Mouse (Mus musculus) adrenal gland, postnatal 25 days (tissue): ENCODE measurements around the gene Atp6v1f. TPM values are rescaled to one million over a fixed set of nuclear protein-coding genes. Genes with fewer than 3 reads are reported as not detected.
A peak's percentile ranks its signal among the peaks of the same experiment; 100 is the strongest.

ENCODE experiments used
- DNase-seq: peaks from one replicate; pipeline ENCODE4 v3.0.0; 2021; ENCODE audit warnings: mixed read lengths
- long read RNA-seq: library from polyadenylated mRNA; stranded (forward); transcript quantifications from one replicate; pipeline ENCODE4 v2.0.0, GENCODE M21; 2021
- total RNA-seq: library from RNA; stranded (reverse); gene quantifications from 2 replicates; pipeline ENCODE4 v1.2.3, GENCODE M21; 2021

Gene Atp6v1f
- 195 TPM in 2 replicates for total RNA-seq
- long read RNA-seq, transcript Atp6v1f-201 (2 exons, 703 nt), result major isoform, 113 of 114 reads
- long read RNA-seq, partial matches to known transcripts, result 1 of 114 reads
- long read RNA-seq, other reads (novel, unspliced or antisense), result 0 of 114 reads

GRCm38 (mm10) chr6:29467583-29468354 lies at the start of gene Atp6v1f:
Gene Atp6v1f (plus strand): TSS chr6:29467718.
- peak; percentile 93 for DNase-seq

GRCm38 (mm10) chr6:29420596-29420995 lies 46.9 kb upstream of the Atp6v1f start:
- DNase-seq, result no peak

- DNase-seq, result no peak
These were observed 42.4 kb upstream of the Atp6v1f start for GRCm38 (mm10) chr6:29425118-29425517.

- no peak for DNase-seq
These were observed 41.2 kb upstream of the Atp6v1f start for GRCm38 (mm10) chr6:29426331-29426730.

- DNase-seq, result no peak
These were observed 39.3 kb upstream of the Atp6v1f start for GRCm38 (mm10) chr6:29428171-29428570.

GRCm38 (mm10) chr6:29430681-29431420 lies 36.7 kb upstream of the Atp6v1f start:
- DNase-seq, result no peak

GRCm38 (mm10) chr6:29431473-29431872 lies 36.0 kb upstream of the Atp6v1f start:
- DNase-seq, result no peak

- DNase-seq, result no peak
These were observed 35.4 kb upstream of the Atp6v1f start for GRCm38 (mm10) chr6:29432156-29432555.

- DNase-seq, result no peak
These were observed 34.9 kb upstream of the Atp6v1f start for GRCm38 (mm10) chr6:29432676-29433037.

GRCm38 (mm10) chr6:29433038-29433803 lies 34.3 kb upstream of the Atp6v1f start, which contains the start of gene Flnc:
Gene Flnc (plus strand): TSS chr6:29433256.
- peak; percentile 26 for DNase-seq

- DNase-seq, result no peak
These were observed 33.4 kb upstream of the Atp6v1f start for GRCm38 (mm10) chr6:29433804-29434795.

- DNase-seq, result no peak
These were observed 32.4 kb upstream of the Atp6v1f start for GRCm38 (mm10) chr6:29434911-29435691.

GRCm38 (mm10) chr6:29435940-29436451 lies 31.5 kb upstream of the Atp6v1f start:
- no peak for DNase-seq

- peak; percentile 34 for DNase-seq
These were observed 31.0 kb upstream of the Atp6v1f start for GRCm38 (mm10) chr6:29436461-29436934.

- DNase-seq, result no peak
These were observed 28.3 kb upstream of the Atp6v1f start for GRCm38 (mm10) chr6:29439251-29439650.

- no peak for DNase-seq
These were observed 27.7 kb upstream of the Atp6v1f start for GRCm38 (mm10) chr6:29439789-29440188.

- peak; percentile 46 for DNase-seq
These were observed 22.7 kb upstream of the Atp6v1f start for GRCm38 (mm10) chr6:29444773-29445172.

GRCm38 (mm10) chr6:29445354-29445753 lies 22.2 kb upstream of the Atp6v1f start:
- DNase-seq, result no peak

- DNase-seq, result no peak
These were observed 17.7 kb upstream of the Atp6v1f start for GRCm38 (mm10) chr6:29449858-29450257.

- no peak for DNase-seq
These were observed 16.9 kb upstream of the Atp6v1f start for GRCm38 (mm10) chr6:29450667-29451066.
